Mouse (Mus musculus): ENCODE results near the gene Dnmt3l.

Dnmt3l gene

DNA sequence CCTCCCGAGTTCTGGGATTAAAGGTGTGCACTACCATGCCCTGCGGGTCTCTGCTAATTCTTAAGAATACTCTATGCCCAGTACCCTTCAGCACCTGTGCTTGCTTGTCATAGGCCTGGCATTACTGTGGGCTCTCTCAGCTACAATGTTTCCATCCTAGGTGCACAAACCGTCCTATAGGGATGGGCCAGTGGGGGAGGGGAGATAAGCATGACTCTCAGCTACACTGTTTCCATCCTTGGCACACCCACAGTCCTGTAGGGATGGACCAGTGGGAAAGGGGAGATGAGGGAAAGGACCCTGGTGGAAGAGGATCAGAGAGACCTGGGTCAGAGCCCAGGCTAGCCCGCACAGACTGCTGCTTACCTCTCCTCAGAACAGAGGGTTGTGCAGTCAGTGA is 4.6 kb upstream of the Dnmt3l start:
- DNase-seq (ENCODE audit: low spot score), result no peak

- no peak for DNase-seq (ENCODE audit: low spot score)
Observed at GRCm38 (mm10) chr10:78042096-78042495, 349 bp downstream of the Dnmt3l start.

DNA sequence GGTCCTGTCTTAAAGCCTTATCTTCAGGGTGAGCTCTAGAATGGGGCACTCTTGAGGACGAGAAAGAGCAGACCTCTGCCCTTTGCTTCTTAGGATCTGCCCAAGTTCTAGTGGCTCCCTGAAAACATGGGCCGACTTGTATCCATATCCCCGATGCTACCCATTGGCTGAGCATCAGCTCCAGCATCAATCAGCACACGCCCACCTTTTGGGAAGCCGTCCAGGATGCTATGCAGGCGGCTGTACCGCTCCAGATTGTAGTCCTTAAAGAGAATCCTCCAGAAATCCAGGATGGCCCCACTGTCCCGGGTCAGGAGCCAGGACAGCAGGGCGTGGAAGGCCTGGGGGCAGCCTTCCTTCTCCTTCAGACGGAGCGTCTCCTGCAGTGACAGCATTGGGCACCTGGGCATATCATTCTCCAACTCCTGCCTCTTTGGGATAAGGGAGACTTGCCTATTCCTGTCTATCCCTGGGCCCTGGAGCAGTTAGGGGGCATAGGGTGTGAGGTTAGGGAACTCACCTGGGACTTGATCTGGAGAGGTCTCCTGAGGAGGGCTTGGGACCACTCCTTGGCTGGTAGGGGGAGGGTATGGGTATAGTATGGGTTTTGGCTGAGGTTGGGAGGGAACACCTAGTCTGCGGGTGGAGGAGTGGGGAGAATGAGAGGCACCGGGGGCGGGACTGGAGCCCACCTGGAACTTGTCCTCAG is 1.1 kb downstream of the Dnmt3l start:
- no peak for DNase-seq (ENCODE audit: low spot score)

DNA sequence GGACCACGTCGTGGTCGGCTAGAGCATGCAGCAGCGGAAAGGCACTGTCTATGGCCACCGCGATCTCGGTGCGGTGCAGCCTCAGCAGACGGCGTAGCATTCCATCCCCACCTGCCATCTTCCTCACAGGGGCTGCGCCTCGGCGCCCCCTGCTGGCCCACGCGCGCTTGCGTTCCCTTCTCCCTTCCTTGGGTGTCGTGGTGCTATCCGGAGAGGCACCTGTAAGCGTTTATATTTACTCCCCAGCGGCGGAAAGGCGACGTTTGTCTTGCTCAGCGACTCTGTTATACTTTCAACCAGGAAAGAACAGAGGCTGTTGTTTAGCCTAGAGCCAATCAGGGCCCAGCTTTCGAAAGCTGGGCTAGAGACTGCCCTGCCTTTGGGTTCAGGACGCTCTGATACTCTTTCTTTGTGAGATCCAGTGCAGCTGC is 1.7 kb downstream of the Dnmt3l start, which contains the start of gene Aire:
TSS of gene Aire (minus strand) at position 205 of the 431 bp plus-strand sequence.
- no peak for DNase-seq (ENCODE audit: low spot score)

- no peak for DNase-seq (ENCODE audit: low spot score)
Observed at GRCm38 (mm10) chr10:78044531-78044930, 2.8 kb downstream of the Dnmt3l start.

DNA sequence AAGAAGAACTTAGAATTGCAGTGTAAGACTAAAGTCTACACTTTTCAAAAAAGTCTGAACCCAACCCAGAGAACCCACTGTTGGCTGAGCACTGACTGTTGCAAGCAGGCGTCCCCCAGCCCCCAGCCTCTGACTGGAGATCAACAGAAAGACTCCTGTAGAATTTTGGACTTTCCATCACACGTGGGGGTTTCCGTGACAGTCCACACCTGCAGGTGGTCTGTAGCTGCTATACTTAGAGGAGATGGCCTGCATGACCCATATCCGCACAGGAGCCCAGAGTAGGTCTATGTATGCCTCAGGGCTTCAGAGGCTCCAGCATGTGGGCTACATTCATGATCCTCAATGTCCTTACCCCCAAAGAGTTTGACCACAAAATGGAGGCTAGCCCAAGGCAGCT is 4.6 kb downstream of the Dnmt3l start:
- no peak for DNase-seq (ENCODE audit: low spot score)

GRCm38 (mm10) chr10:78048061-78048730 is 6.4 kb downstream of the Dnmt3l start:
- no peak for DNase-seq (ENCODE audit: low spot score)

GRCm38 (mm10) chr10:78049519-78050035 is 7.8 kb downstream of the Dnmt3l start:
- no peak for DNase-seq (ENCODE audit: low spot score)

DNA sequence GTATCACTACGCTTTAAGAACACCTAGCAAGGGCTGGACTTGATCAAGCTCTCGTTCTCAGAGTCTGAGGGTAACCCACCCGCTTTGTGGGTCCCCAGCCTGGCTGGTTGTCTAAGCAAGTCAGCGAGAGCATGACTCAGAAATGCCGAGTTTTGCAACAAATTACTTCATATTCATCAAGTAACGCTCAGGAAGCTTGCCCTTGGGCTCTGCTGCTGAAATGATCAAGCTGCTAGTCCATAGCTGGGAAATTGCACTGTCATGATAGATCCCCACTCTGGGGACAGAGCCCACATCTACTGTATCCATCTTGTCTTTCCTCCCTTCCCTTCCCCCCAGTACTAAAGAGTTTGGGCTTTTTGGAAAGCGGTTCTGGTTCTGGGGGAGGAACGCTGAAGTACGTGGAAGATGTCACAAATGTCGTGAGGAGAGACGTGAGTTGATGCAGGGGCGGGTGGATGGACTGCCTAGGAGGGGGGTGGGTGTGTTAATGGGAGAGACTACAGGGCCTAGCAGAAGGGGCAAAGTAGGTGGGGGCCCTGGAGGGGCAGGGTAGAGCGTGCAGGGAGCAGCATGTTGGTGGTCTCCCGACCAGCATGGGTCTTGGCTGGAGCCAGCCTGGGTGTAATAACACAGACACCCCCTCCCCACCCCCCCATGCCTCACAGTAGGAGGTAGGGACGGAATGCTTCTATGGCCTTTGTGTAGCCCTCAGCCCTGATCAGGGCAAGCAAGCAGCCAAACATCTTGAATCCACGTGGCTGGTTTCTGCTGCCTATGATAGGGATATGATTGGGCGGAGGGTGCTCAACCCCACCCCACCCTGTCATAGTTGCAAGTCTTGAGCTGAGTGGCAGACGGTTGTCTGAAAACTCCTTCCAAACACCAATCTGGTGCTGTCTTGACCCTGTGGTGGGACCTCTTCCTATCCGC is 13.2 kb downstream of the Dnmt3l start:
- DNase-seq (ENCODE audit: low spot score), result no peak

GRCm38 (mm10) chr10:78057056-78057455 is 15.3 kb downstream of the Dnmt3l start:
- no peak for DNase-seq (ENCODE audit: low spot score)

DNA sequence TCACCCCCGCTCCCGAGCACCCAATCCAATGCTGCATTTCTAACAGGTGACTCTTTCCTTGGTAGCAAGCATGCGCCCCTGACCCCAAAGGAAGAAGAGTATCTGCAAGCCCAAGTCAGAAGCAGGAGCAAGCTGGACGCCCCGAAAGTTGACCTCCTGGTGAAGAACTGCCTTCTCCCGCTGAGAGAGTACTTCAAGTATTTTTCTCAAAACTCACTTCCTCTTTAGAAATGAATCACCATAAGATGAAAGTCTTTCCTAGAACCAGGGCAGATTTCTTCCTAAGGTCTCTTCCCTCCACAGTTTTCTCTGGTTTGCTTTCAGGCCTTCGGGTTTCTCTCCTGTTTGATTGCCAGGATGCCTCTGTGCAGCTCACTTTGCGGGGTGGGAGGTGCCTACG is 21.4 kb downstream of the Dnmt3l start:
- no peak for DNase-seq (ENCODE audit: low spot score)

- no peak for DNase-seq (ENCODE audit: low spot score)
Observed at GRCm38 (mm10) chr10:78067226-78067625, 25.5 kb downstream of the Dnmt3l start.

GRCm38 (mm10) chr10:78068541-78068940 is 26.8 kb downstream of the Dnmt3l start:
- no peak for DNase-seq (ENCODE audit: low spot score)

DNA sequence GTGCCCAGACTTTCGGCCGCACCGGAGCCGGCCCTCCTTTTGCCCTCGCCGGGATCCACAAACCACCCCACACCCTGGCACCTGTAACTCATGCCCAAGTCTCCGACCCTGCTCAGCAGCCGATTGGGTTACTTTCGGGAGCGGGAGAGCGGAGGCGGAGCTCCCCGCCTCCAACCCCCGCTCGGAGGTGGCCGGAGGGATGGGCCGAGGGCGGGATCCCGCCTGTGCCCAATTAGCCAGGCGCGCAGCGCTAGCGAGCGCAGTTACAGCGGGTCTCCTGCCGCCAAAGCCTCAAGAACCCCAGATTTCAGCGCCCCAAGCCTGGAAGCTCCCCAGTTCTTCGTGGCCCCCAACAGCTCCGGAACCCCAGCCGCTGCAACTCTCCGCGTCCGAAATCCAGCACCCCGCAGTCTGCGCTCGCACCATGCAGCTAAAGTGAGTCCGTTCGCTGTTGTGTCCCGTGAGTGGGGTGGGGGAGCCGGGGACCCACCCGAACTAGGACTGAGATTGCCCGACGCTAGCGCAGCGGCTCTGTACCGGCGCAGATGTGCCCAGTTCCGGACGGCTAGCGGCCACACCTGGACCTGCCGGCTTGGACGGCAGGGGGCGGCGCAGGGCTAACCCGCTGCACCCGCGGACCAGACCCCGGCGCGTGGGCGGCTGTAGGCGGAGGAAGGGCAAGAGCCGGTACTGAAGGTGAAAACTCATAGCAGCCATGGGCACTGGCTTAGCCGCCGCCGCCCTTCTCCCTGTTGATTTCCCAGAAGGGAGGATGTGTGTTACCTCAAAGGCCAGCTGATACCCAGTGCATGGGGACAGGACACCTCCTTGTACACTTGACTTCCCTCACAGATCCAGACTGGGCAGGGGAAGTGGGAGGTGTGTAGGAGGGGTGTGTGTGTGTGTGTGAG is 27.6 kb downstream of the Dnmt3l start, which contains the start of gene Icosl:
TSS of gene Icosl (plus strand) at position 202 of the 911 bp plus-strand sequence.
- DNase-seq (ENCODE audit: low spot score), result peak; percentile 84

GRCm38 (mm10) chr10:78074151-78074550 is 32.4 kb downstream of the Dnmt3l start:
- no peak for DNase-seq (ENCODE audit: low spot score)

- DNase-seq (ENCODE audit: low spot score), result no peak
Observed at GRCm38 (mm10) chr10:78074977-78075376, 33.2 kb downstream of the Dnmt3l start.

DNA sequence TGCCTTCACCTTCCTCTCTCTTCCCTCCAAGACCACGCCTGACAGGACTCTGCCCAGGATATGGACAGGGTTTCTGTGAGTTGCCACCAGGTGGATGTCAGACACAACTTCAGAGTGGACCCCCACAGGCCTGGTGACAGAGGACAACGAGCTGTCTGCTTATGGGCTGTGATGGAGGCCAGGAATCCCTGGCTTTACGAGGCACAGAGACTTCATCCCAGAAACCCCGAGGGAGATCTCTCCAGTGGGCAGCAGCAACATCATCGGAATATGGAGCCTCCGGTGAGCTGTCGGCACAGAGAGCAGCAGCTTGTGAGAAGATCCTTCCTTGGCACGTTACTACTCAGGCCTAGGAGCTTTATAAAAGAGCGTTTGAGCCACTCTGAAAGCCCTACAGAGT is 36.1 kb downstream of the Dnmt3l start:
- DNase-seq (ENCODE audit: low spot score), result no peak

DNA sequence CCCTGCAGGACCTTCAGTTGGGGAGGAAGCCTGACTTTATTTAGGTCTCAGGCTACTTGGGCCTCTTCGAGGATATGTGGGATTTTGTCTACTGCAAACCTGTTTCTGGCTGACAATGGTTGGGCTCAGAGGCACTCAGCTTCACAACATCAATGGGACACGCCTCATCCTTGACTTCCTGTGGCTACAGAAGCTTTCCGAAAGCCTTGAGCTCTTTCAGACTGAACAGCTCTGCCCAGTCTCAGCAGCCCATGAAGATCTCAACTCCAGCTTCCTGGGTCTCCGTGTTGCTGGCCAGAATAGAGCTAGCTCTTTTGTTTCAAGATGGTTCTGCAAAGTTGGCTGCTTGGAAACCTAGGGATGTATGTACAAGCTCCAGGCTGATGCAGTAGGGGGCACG is 36.5 kb downstream of the Dnmt3l start:
- DNase-seq (ENCODE audit: low spot score), result no peak

GRCm38 (mm10) chr10:78079955-78080591 is 38.3 kb downstream of the Dnmt3l start:
- DNase-seq (ENCODE audit: low spot score), result peak; percentile 45

GRCm38 (mm10) chr10:78084073-78084472 is 42.3 kb downstream of the Dnmt3l start:
- no peak for DNase-seq (ENCODE audit: low spot score)

DNA sequence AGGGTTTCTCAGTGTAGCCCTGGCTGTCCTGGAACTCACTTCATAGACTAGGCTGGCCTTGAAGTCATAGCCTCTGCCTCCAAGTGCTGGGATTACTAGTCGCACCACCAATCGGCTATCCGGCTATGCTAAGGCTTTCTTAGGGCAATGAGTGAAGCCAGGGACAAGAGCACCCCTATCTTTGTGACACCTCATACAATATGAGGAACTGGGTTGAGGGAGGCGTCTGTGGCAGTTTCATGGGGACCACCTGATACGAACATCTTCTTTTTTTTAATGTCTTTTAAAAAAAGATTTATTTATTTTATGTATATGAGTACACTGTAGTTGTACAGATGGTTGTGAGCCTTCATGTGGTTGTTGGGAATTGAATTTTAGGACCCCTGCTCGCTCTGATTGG is 44.0 kb downstream of the Dnmt3l start:
- DNase-seq (ENCODE audit: low spot score), result no peak
